Mouse (Mus musculus) liver, embryonic 12.5 days (tissue): ENCODE data around the gene Tmed1. TPM values are rescaled to one million over a fixed set of nuclear protein-coding genes. Genes with fewer than 3 reads are reported as not detected.

Source experiments
- ATAC-seq: fragments of 200-750 bp; cut with Nextera tagmentation; 2 replicates; pipeline ENCODE4 v1.8.0; 2017; ENCODE audit warnings: moderate number of reproducible peaks, mild to moderate bottlenecking, moderate library complexity
- H3K27ac ChIP-seq: fragments of 300-500 bp; sonication (generic); 2 replicates; pipeline ENCODE4 v1.5.1; 2016; ENCODE audit warnings: mild to moderate bottlenecking
- H3K27me3 ChIP-seq: fragments of 300-500 bp; sonication (generic); replicated peaks from 2 replicates; pipeline ENCODE4 v1.6.1; 2016; ENCODE audit warnings: mild to moderate bottlenecking, moderate library complexity
- H3K36me3 ChIP-seq: fragments of 300-500 bp; sonication (generic); 2 replicates; pipeline ENCODE4 v1.6.1; 2016; ENCODE audit warnings: mild to moderate bottlenecking, moderate library complexity
- H3K4me1 ChIP-seq: fragments of 300-500 bp; sonication (generic); 2 replicates; pipeline ENCODE4 v1.6.1; 2016
- H3K4me2 ChIP-seq: fragments of 300-500 bp; sonication (generic); 2 replicates; pipeline ENCODE4 v1.6.1; 2016; ENCODE audit warnings: mild to moderate bottlenecking, moderate library complexity
- H3K4me3 ChIP-seq: fragments of 300-500 bp; sonication (generic); 2 replicates; pipeline ENCODE4 v1.5.1; 2016; ENCODE audit warnings: mild to moderate bottlenecking, moderate library complexity
- H3K9ac ChIP-seq: fragments of 300-500 bp; sonication (generic); 2 replicates; pipeline ENCODE4 v1.6.1; 2016; ENCODE audit warnings: mild to moderate bottlenecking, moderate library complexity
- H3K9me3 ChIP-seq: fragments of 300-500 bp; sonication (generic); replicated peaks from 2 replicates; pipeline ENCODE4 v1.6.1; 2016; ENCODE audit warnings: mild to moderate bottlenecking, moderate library complexity
- WGBS: fragments of 180-500 bp; shearing (Covaris S2); methylation state at CpG from one replicate; pipeline ENCODE4 v1.1.7; 2016; ENCODE audit not compliant: insufficient replicate concordance; 5-methylcytosine and 5-hydroxymethylcytosine counted together
- microRNA-seq: library from miRNA; unstranded; fragments of <30 nt; microRNA quantifications from one replicate; pipeline ENCODE4, GENCODE M21; 2017
- polyA plus RNA-seq: library from polyadenylated mRNA; unstranded; fragments of >200 nt; fragmentation: Nextera tagmentation; extraction: Ambion mirVana; gene quantifications from 2 replicates; pipeline ENCODE4 v1.2.1, GENCODE M21; 2016

Tmed1 gene
- polyA plus RNA-seq, 1 experiment from 2014 or later = 42.8 TPM

GRCm38 (mm10) chr9:21463766-21464564, 46.1 kb downstream of the Tmed1 start:
- Histone ChIP-seq H3K4me1 (peaks cover 30% of the 10 kb centered on the region), H3K27ac (peak overlapping the region; percentile 61)

GRCm38 (mm10) chr9:21463138-21463590, 46.9 kb downstream of the Tmed1 start:
- H3K9me3 ChIP-seq = no peaks in the 10 kb centered on the region
- no peak overlapping the region for H3K4me3 ChIP-seq
- H3K4me1 ChIP-seq = peaks cover 30% of the 10 kb centered on the region
- WGBS = 33% methylated on average over 5 of the region's 5 CpGs
- no peak overlapping the region for H3K4me2 ChIP-seq
- H3K27me3 ChIP-seq = no peaks in the 10 kb centered on the region
- no peak overlapping the region for H3K9ac ChIP-seq
- peak; percentile 48 for ATAC-seq
- H3K36me3 ChIP-seq = peaks cover 90% of the 10 kb centered on the region
- peak overlapping the region; percentile 61 for H3K27ac ChIP-seq

More at GRCm38 (mm10) chr9:21463766-21464564, 46.1 kb downstream of the Tmed1 start:
- Histone ChIP-seq H3K27me3 (no peaks in the 10 kb centered on the region), H3K9me3 (no peaks in the 10 kb centered on the region), H3K36me3 (peaks cover 91% of the 10 kb centered on the region), H3K9ac (no peak overlapping the region), H3K4me3 (no peak overlapping the region), H3K4me2 (no peak overlapping the region)
- ATAC-seq = peak; percentile 24; the same call in 1 of the 2 replicates
- 74% methylated on average over 3 of the region's 3 CpGs for WGBS

GRCm38 (mm10) chr9:21460400-21460940, 49.6 kb downstream of the Tmed1 start:
- 90% methylated on average over 3 of the region's 3 CpGs for WGBS

GRCm38 (mm10) chr9:21458821-21459220, 51.2 kb downstream of the Tmed1 start:
- H3K9ac ChIP-seq = no peak overlapping the region
- H3K4me2 ChIP-seq = no peak overlapping the region
- H3K9me3 ChIP-seq = no peaks in the 10 kb centered on the region
- H3K4me3 ChIP-seq = no peak overlapping the region
- H3K36me3 ChIP-seq = peaks cover 56% of the 10 kb centered on the region
- WGBS = 85% methylated on average over 3 of the region's 3 CpGs
- no peak for ATAC-seq
- H3K27ac ChIP-seq = no peak overlapping the region
- no peaks in the 10 kb centered on the region for H3K27me3 ChIP-seq
- H3K4me1 ChIP-seq = peaks cover 51% of the 10 kb centered on the region

More at GRCm38 (mm10) chr9:21460400-21460940, 49.6 kb downstream of the Tmed1 start:
- peaks cover 71% of the 10 kb centered on the region for H3K36me3 ChIP-seq
- no peak overlapping the region for H3K9ac ChIP-seq
- no peak overlapping the region for H3K27ac ChIP-seq
- H3K9me3 ChIP-seq = no peaks in the 10 kb centered on the region
- no peak for ATAC-seq
- H3K4me2 ChIP-seq = no peak overlapping the region
- H3K27me3 ChIP-seq = no peaks in the 10 kb centered on the region
- H3K4me3 ChIP-seq = no peak overlapping the region
- peaks cover 45% of the 10 kb centered on the region for H3K4me1 ChIP-seq

Small RNA genes lying within 50 kb of the gene (microRNA-seq; reads per million reads assigned to microRNA genes)
- 3.9 reads per million, percentile 5 among the genes with 10 or more reads in this experiment for gene Mir199a-1

Other genes with a start within 250 kb of the Tmed1 start
- 85.7 and 85.9 TPM in 2 replicates for gene Atg4d, start 245.0 kb downstream of the Tmed1 start, polyA plus RNA-seq
- 14.5 and 15.5 TPM in 2 replicates for gene Kri1, start 222.3 kb downstream of the Tmed1 start, polyA plus RNA-seq
- gene Cdkn2d, start 218.8 kb downstream of the Tmed1 start, polyA plus RNA-seq = 87.4 and 88.6 TPM in 2 replicates
- gene Ap1m2, start 197.9 kb downstream of the Tmed1 start, polyA plus RNA-seq = 0.10 and 0.25 TPM in 2 replicates
- 29.2 and 32.5 TPM in 2 replicates for gene Slc44a2, start 189.6 kb downstream of the Tmed1 start, polyA plus RNA-seq
- 84.1 and 85.3 TPM in 2 replicates for gene Ilf3, start 142.4 kb downstream of the Tmed1 start, polyA plus RNA-seq
- 31.2 and 32.7 TPM in 2 replicates for gene Qtrt1, start 98.4 kb downstream of the Tmed1 start, polyA plus RNA-seq
- 72.2 and 75.5 TPM in 2 replicates for gene Dnm2, start 85.3 kb downstream of the Tmed1 start, polyA plus RNA-seq
- 2.6 and 3.1 TPM in 2 replicates for gene AB124611, start 15.9 kb upstream of the Tmed1 start, polyA plus RNA-seq
- 39.0 and 41.0 TPM in 2 replicates for gene Carm1, start 36.6 kb upstream of the Tmed1 start, polyA plus RNA-seq
- gene Timm29, start 82.5 kb upstream of the Tmed1 start, polyA plus RNA-seq = 31.6 and 32.8 TPM in 2 replicates
- 10.0 and 10.5 TPM in 2 replicates for gene Yipf2, start 82.6 kb upstream of the Tmed1 start, polyA plus RNA-seq
- gene Smarca4, start 105.9 kb upstream of the Tmed1 start, polyA plus RNA-seq = 47.0 and 47.2 TPM in 2 replicates
- gene Ldlr, start 213.2 kb upstream of the Tmed1 start, polyA plus RNA-seq = 31.1 and 32.9 TPM in 2 replicates